Mouse (Mus musculus) midbrain, embryonic 11.5 days (tissue): ENCODE data around the gene Fancg. TPM values are rescaled to one million over a fixed set of nuclear protein-coding genes. Genes with fewer than 3 reads are reported as not detected.

ENCODE experiments used
- ATAC-seq: fragments of 200-750 bp; cut with Nextera tagmentation; 2 replicates; pipeline ENCODE4 v1.8.0; 2017; ENCODE audit warnings: moderate TSS enrichment, moderate library complexity; ENCODE audit not compliant: low FRiP score
- DNase-seq: peaks from one replicate; pipeline ENCODE4 v3.0.0; 2015; ENCODE audit warnings: low spot score; ENCODE audit errors: missing footprints
- H3K27ac ChIP-seq: fragments of 300-500 bp; sonication (generic); 2 replicates; pipeline ENCODE4 v1.5.1; 2014; ENCODE audit warnings: low read depth, low read length
- H3K27me3 ChIP-seq: fragments of 300-500 bp; sonication (generic); 2 replicates; pipeline ENCODE4 v1.6.1; 2014; ENCODE audit warnings: mild to moderate bottlenecking, low read length, moderate library complexity, mixed read lengths; ENCODE audit not compliant: control insufficient read depth, insufficient read depth
- H3K36me3 ChIP-seq: fragments of 300-500 bp; sonication (generic); 2 replicates; pipeline ENCODE4 v1.6.1; 2014; ENCODE audit warnings: mild to moderate bottlenecking, low read length, moderate library complexity, mixed read lengths; ENCODE audit not compliant: control insufficient read depth, insufficient read depth
- H3K4me1 ChIP-seq: fragments of 300-500 bp; sonication (generic); 2 replicates; pipeline ENCODE4 v1.6.1; 2014; ENCODE audit warnings: low read length; ENCODE audit not compliant: control insufficient read depth, insufficient read depth
- H3K4me2 ChIP-seq: fragments of 300-500 bp; sonication (generic); 2 replicates; pipeline ENCODE4 v1.6.1; 2014; ENCODE audit warnings: mild to moderate bottlenecking, moderate library complexity
- H3K4me3 ChIP-seq: fragments of 300-500 bp; sonication (generic); 2 replicates; pipeline ENCODE4 v1.5.1; 2014; ENCODE audit warnings: low read depth, low read length
- H3K9ac ChIP-seq: fragments of 300-500 bp; sonication (generic); 2 replicates; pipeline ENCODE4 v1.6.1; 2014; ENCODE audit warnings: low read length
- H3K9me3 ChIP-seq: fragments of 300-500 bp; sonication (generic); 2 replicates; pipeline ENCODE4 v1.6.1; 2016; ENCODE audit warnings: low read length; ENCODE audit not compliant: control insufficient read depth
- WGBS: fragments of 180-500 bp; shearing (Covaris S2); extraction: QIAGEN DNeasy Blood & Tissue Kit; methylation state at CpG from one replicate; pipeline ENCODE4 v1.1.7; 2014; 5-methylcytosine and 5-hydroxymethylcytosine counted together
- polyA plus RNA-seq: library from polyadenylated mRNA; unstranded; fragments of >200 nt; fragmentation: Nextera tagmentation; extraction: Ambion mirVana; gene quantifications from 2 replicates; pipeline ENCODE4 v1.2.1, GENCODE M21; 2014

Fancg gene
- polyA plus RNA-seq, 1 experiment from 2014 or later, result 22.0 TPM

DNA sequence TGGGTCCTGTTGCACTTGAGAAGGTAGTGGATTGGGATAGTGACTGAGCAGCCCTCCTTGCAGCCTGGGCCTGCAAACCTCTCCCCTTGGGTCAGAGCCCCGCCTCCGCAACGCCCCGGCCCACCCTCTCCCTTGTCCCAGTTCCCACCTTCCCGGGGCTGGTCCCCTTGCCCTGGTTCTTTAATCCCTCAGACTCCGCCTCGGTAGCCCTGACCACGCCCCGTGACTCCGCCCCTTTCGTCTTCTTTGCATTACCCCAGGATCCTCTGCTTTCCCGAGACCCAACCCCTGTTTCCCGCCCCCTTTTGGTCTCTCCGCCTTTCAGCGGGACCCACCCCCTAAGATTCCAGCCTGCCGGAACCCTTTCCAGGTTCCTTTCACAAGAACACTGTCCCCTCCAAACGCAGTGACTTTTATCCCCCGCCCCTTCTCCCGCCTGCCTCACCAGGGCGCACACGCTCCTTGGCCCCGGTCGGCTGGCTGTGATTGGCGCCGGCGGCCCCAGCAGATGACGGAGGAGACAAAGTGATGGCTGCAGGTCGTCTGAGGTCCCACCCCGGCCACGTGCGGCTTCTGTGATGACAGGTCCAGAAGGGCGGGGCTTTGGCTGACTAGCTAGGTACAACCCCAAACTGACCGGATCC, 35.5 kb upstream of the Fancg start, which contains the start of gene Fam214b:
TSS of gene Fam214b (minus strand) at position 562 of the 644 bp plus-strand sequence.
- Histone ChIP-seq H3K9ac (peak within 1 kb of the TSS; percentile 67), H3K27ac (peak within 1 kb of the TSS; percentile 99), H3K27me3 (no peaks in the 10 kb centered on the region), H3K36me3 (no peaks in the 10 kb centered on the region), H3K9me3 (no peaks in the 10 kb centered on the region), H3K4me3 (peak within 1 kb of the TSS; percentile 53), H3K4me1 (peaks cover 19% of the 10 kb centered on the region), H3K4me2 (peak within 1 kb of the TSS; percentile 93)
- under 1% methylated on average over 33 of the region's 33 CpGs for WGBS
- ATAC-seq (peak; percentile 87), DNase-seq (peak; percentile 100)

DNA sequence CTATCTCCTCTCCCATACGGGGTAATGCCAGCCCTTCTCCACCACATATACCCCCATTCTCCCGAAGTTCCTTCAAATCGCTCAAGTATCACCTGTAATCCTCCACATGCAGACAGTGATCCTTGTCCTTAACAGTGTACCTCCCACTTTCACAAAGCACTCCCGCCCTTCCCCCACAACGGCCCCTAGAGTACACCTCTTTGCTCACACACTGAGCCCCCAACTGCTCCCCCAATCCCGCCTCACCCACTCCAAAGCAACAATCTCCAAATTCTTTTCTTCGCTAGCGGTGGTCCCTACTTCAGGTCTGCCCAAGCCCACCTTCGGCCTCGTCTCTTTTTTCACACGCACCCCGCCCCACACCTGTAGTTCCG, 35.0 kb upstream of the Fancg start:
- H3K4me2 ChIP-seq, result peak overlapping the region; percentile 93
- H3K4me1 ChIP-seq, result peaks cover 23% of the 10 kb centered on the region
- DNase-seq (no peak), ATAC-seq (no peak; the same call in 1 of the 2 replicates)
- peak overlapping the region; percentile 99 for H3K27ac ChIP-seq
- H3K9ac ChIP-seq, result peak overlapping the region; percentile 67
- 3% methylated on average over 13 of the region's 13 CpGs for WGBS
- no peaks in the 10 kb centered on the region for H3K27me3 ChIP-seq
- H3K9me3 ChIP-seq, result no peaks in the 10 kb centered on the region
- H3K4me3 ChIP-seq, result peak overlapping the region; percentile 53
- H3K36me3 ChIP-seq, result no peaks in the 10 kb centered on the region

DNA sequence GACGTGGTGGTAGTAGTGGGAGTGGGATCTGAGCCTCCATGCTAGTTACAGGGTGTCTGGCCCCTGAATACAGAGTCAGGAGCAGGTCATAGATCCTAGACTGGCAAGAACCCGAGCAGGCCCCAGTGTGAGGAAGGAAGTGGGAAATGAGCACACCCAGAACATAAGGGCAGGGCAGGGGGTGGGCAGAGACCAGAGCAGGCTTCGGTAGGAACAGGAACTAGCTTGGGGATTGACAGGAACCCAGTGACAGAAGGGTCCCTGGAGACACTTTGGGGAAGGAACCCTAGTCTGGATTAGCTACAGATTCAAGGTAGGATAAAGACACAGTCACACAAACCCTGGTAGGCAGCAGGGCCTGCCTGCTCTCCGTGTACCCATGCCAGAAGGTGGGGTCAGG, 34.4 kb upstream of the Fancg start:
- Histone ChIP-seq H3K4me1 (peaks cover 24% of the 10 kb centered on the region), H3K4me2 (peak overlapping the region; percentile 93), H3K4me3 (peak overlapping the region; percentile 53), H3K27ac (peak overlapping the region; percentile 99), H3K9me3 (no peaks in the 10 kb centered on the region), H3K9ac (peak overlapping the region; percentile 67), H3K27me3 (no peaks in the 10 kb centered on the region), H3K36me3 (no peaks in the 10 kb centered on the region)
- 7% methylated on average over 4 of the region's 4 CpGs for WGBS
- DNase-seq (peak; percentile 94), ATAC-seq (no peak)

DNA sequence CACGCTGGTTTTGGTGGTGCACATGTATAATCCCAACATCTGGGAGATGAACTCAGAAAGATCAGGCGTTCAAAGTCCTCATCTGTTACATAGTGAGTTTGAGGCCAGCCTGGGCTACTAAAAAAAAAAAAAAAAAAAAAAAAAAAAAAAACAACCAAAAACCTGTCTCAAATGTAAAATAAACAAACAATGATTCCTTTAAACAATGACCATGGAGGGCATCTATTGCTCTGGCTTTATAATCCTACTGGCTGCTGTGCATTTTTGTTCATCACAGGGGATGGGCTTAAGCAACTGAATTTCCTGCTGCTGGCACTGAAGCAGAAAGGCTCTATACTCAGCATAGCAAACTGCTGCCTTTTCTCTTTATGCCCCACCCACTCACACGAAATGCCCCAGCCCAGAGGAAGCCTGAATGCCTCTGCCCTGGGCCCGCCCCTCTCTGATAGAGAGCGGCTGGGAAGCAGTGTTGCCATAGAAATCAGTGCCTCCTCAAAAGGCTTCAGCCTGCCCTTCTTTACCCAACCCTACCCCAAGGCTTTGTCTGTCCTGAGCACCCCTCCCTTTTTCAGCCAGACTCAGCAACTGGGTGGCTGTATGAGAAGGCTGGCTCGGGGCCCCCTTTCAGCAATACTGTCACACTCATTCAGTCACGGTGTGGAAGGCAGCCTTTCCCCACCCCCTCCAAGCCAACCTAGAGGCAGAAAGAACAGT, 33.5 kb upstream of the Fancg start:
- H3K4me3 ChIP-seq, result peak overlapping the region; percentile 53
- H3K9me3 ChIP-seq, result no peaks in the 10 kb centered on the region
- peak overlapping the region; percentile 99 for H3K27ac ChIP-seq
- ATAC-seq, result peak; percentile 79
- peak; percentile 95 for DNase-seq
- WGBS, result 8% methylated on average over 7 of the region's 7 CpGs
- H3K36me3 ChIP-seq, result no peaks in the 10 kb centered on the region
- H3K27me3 ChIP-seq, result no peaks in the 10 kb centered on the region
- peak overlapping the region; percentile 93 for H3K4me2 ChIP-seq
- peaks cover 33% of the 10 kb centered on the region for H3K4me1 ChIP-seq
- H3K9ac ChIP-seq, result peak overlapping the region; percentile 67

DNA sequence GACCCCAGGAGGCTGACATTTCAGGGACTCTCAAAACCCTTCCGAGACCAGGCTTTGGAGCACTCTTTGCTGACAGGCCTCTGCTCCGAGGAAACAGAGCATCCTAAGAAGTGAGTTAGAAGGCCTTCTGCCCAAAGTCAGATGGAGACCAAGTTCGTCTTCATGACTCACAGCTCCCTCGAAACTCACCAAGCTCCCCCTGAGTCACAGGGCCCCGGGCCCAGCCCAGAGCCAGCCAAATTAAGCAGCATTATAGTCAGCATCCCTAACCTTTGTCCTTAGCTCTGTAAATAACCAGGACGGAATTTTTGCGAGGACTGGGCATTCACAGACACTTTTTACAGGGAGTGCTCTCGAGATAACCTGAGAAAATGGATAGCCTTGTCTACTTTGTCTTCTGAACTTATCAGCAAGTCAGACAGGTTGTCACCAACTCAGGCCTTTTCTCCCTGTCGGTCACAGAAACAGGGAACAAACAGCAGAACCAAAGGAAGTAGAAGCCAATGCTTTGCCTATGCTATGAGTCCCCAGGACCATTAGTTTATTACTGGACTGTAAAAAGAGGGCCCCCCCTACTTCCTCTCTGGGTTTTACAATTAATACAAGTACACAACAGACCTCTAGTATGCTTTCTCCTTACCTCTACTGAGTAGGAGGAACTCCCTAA, 30.7 kb upstream of the Fancg start:
- H3K4me2 ChIP-seq, result peak overlapping the region; percentile 8; the same call in 1 of the 2 replicates
- no peaks in the 10 kb centered on the region for H3K9me3 ChIP-seq
- DNase-seq, result no peak
- H3K9ac ChIP-seq, result no peak overlapping the region; the same call in 1 of the 2 replicates
- ATAC-seq, result no peak
- peaks cover 6% of the 10 kb centered on the region for H3K36me3 ChIP-seq
- H3K4me1 ChIP-seq, result peaks cover 37% of the 10 kb centered on the region
- no peaks in the 10 kb centered on the region for H3K27me3 ChIP-seq
- no peak overlapping the region for H3K4me3 ChIP-seq
- peak overlapping the region; percentile 42; the same call in 1 of the 2 replicates for H3K27ac ChIP-seq
- WGBS, result 63% methylated on average over 9 of the region's 9 CpGs

DNA sequence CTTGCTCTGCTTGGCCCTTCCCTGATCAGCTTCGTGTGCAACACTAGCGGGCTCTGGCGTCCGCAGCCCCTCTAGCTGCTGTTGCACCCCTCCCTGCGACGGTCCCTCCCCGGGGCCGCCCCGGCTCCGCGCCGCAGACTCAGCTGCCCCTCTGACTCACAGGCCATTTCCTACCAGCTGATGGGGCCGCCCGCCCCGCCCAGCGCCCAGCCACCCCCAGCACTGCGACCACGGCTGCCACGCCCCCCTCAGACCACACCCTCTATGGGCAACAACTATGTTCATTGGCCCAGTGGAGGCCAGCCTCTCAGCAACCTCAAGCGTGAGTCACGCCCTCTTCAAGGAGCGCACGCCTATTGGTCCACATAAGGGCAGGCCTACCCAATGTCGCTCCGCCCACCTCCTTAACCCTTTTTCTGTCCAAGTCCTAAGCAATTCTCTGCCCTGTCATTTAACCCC, 29.8 kb upstream of the Fancg start:
- H3K9ac ChIP-seq, result peak overlapping the region; percentile 76
- peaks cover 37% of the 10 kb centered on the region for H3K4me1 ChIP-seq
- H3K27me3 ChIP-seq, result no peaks in the 10 kb centered on the region
- WGBS, result 0% methylated on average over 25 of the region's 25 CpGs
- ATAC-seq (peak; percentile 92), DNase-seq (peak; percentile 98)
- H3K27ac ChIP-seq, result peak overlapping the region; percentile 67
- H3K36me3 ChIP-seq, result peaks cover 7% of the 10 kb centered on the region
- H3K9me3 ChIP-seq, result no peaks in the 10 kb centered on the region
- H3K4me3 ChIP-seq, result peak overlapping the region; percentile 70
- peak overlapping the region; percentile 78 for H3K4me2 ChIP-seq

- DNase-seq (peak; percentile 91), ATAC-seq (no peak)
- peaks cover 7% of the 10 kb centered on the region for H3K36me3 ChIP-seq
- peak overlapping the region; percentile 76 for H3K9ac ChIP-seq
- peak overlapping the region; percentile 70 for H3K4me3 ChIP-seq
- no peaks in the 10 kb centered on the region for H3K27me3 ChIP-seq
- 2% methylated on average over 11 of the region's 11 CpGs for WGBS
- peak overlapping the region; percentile 67 for H3K27ac ChIP-seq
- peaks cover 33% of the 10 kb centered on the region for H3K4me1 ChIP-seq
- peak overlapping the region; percentile 78 for H3K4me2 ChIP-seq
- no peaks in the 10 kb centered on the region for H3K9me3 ChIP-seq
Observed at GRCm38 (mm10) chr4:43039609-43040008, 29.3 kb upstream of the Fancg start.

- Histone ChIP-seq H3K27me3 (no peaks in the 10 kb centered on the region), H3K4me2 (peak overlapping the region; percentile 78), H3K4me3 (peak overlapping the region; percentile 70), H3K36me3 (peaks cover 10% of the 10 kb centered on the region), H3K27ac (no peak overlapping the region; the same call in 1 of the 2 replicates), H3K9ac (peak overlapping the region; percentile 76), H3K4me1 (peaks cover 27% of the 10 kb centered on the region), H3K9me3 (no peaks in the 10 kb centered on the region)
- no peak for ATAC-seq
- DNase-seq, result no peak
- 64% methylated on average over 15 of the region's 15 CpGs for whole genome bisulfite sequencing
Observed at GRCm38 (mm10) chr4:43038567-43039495, 28.5 kb upstream of the Fancg start.
